Mouse (Mus musculus): ENCODE measurements around the gene Gls.
A peak's percentile ranks its signal among the peaks of the same experiment; 100 is the strongest.

DNA sequence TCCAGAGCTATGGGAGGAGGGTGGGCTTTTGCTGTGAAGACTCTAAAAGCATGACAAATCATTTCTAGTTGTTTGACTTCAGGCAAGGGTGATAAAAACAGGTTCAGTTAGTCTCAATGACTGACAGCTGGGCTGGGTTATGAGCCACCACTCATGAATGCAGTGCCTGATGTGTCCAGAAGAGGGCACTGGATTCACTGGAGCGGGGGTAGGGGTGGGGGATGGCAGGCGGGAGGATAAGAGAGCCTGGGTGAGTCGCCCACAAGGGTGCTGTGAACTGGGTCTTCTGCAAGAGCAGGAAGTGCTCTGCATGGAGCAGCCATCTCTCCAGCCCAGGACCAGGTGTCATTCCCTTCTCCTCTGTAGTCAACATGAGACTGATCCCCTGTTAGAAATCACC, 63.0 kb downstream of the Gls start:
- TF ChIP-seq CTCF (IDR thresholded peaks at IDR 0.05; ENCODE audit: low read depth, low read length) (peak; percentile 48; the same call in 1 of the 2 replicates), POLR2A (IDR thresholded peaks at IDR 0.05; ENCODE audit: borderline replicate concordance, low read depth, low read length) (no peak)
